Mouse (Mus musculus): Measurements from ENCODE around the gene Tspan14.

Gene Tspan14

GRCm38 (mm10) chr14:40864811-40865514, 101.6 kb downstream of the Tspan14 start:
- DNase-seq, result no peak

DNA sequence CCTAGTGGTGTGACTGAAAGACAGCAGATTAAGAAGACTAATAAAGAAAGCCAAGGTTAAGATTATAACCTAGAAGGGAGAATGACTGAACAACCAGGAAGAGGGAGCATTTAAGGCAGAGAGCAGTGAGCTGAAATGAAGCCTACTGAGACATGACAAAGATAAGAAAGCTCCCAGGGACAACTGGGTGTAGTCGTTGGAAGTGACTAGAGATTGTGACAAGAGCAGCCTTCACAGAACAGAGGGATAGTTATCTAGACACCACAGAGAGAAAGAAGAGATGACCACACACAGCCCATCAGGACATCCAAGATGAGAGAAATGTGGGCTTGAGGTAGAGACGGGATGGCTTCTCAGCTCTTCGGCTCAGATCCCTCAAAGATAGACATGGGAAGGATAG, 102.9 kb downstream of the Tspan14 start:
- DNase-seq, result no peak

DNA sequence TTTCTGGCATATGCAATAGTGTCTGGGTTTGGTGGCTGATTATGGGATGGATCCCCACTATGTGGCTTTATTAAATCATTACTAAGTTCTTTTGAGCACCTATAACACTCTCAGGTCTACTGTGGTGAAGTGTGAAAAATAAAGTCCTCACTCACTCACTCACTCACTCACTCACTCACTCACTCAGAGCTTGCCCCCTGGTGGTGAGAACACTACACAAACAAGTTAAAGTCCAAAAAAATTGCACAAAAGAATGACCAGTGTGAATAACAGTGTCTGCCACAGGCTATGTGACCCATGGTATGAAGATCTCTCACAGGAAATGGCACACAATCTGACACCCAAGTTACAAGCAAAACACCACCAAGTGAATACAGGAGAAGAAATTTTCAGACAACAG, 103.6 kb downstream of the Tspan14 start:
- no peak for DNase-seq
